Mouse (Mus musculus): Measurements from ENCODE around the gene Amotl2.

The Amotl2 gene

GRCm38 (mm10) chr9:102716481-102717163 lies at the start of gene Amotl2:
Gene Amotl2, plus strand, starts transcription at chr9:102716672.
- DNase-seq (ENCODE audit: low spot score in 2 of 2): no peak

GRCm38 (mm10) chr9:102668115-102668514 lies 48.4 kb upstream of the Amotl2 start:
- no peak for DNase-seq (ENCODE audit: low spot score in 2 of 2)

GRCm38 (mm10) chr9:102668906-102669305 lies 47.6 kb upstream of the Amotl2 start:
- DNase-seq (ENCODE audit: low spot score in 2 of 2): no peak

- DNase-seq (ENCODE audit: low spot score in 2 of 2): no peak
Observed at GRCm38 (mm10) chr9:102673381-102673780, 43.1 kb upstream of the Amotl2 start.

DNA sequence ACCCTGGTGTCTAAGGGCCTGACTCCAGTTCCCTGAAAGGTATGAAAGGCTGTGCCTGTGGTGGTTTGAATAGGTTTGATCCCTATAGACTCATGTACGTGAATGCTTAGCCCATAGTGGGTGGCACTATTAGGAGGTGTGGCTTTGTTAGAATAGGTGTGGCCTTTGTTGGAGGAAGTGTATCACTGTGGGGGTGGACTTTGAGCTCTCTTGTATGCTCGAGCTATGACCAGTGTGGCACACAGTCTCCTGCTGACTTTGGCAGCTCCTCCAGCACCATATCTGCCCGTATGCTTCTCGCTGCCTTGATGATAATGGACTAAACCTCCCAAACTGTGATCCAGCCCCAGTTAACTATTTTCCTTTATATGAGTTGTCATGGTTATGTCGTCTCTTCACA lies 40.5 kb upstream of the Amotl2 start:
- no peak for DNase-seq (ENCODE audit: low spot score in 2 of 2)

GRCm38 (mm10) chr9:102681470-102681869 lies 35.0 kb upstream of the Amotl2 start:
- DNase-seq (ENCODE audit: low spot score in 2 of 2): no peak

GRCm38 (mm10) chr9:102687943-102688342 lies 28.5 kb upstream of the Amotl2 start:
- no peak for DNase-seq (ENCODE audit: low spot score in 2 of 2)

- no peak for DNase-seq (ENCODE audit: low spot score in 2 of 2)
Observed at GRCm38 (mm10) chr9:102689406-102689939, 27.0 kb upstream of the Amotl2 start.

DNA sequence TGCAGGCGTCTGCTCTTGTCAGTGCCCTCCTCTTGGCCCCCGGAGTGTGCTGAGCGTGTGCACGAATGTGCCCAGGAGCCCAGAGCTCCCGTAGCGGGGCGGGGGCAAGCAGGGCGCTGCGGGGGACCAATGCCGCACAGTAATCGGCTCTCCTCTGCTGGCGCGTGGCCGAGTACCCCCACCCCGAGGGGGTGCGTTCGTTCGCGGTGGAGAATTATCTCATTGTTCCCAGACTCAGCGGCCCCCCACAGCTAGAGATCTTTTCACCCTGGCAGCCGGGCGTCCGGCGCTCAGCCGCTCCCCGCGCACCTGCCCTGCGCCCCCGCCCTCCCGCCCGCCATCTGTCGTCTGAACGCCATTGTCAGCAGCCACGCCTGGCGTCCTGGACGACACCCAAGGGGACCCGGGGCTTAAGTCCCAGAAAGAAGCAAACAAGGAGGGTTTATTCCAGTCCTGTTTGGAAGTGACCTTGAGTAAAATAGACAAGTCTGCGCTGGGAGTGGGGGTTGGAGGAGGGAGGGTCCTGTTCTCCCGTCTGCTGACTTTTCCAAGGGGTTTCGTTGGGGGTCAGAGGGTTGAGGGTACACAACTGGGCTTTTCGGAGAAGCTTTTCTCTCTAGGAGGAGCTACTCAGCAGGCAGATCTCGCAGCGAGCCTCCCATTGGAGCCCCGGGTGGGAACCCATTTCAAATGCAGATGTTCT lies 26.4 kb upstream of the Amotl2 start:
- DNase-seq (ENCODE audit: low spot score in 2 of 2): peak in 1 of 2 experiments; percentile 28

- no peak for DNase-seq (ENCODE audit: low spot score in 2 of 2)
Observed at GRCm38 (mm10) chr9:102690891-102691290, 25.6 kb upstream of the Amotl2 start.

DNA sequence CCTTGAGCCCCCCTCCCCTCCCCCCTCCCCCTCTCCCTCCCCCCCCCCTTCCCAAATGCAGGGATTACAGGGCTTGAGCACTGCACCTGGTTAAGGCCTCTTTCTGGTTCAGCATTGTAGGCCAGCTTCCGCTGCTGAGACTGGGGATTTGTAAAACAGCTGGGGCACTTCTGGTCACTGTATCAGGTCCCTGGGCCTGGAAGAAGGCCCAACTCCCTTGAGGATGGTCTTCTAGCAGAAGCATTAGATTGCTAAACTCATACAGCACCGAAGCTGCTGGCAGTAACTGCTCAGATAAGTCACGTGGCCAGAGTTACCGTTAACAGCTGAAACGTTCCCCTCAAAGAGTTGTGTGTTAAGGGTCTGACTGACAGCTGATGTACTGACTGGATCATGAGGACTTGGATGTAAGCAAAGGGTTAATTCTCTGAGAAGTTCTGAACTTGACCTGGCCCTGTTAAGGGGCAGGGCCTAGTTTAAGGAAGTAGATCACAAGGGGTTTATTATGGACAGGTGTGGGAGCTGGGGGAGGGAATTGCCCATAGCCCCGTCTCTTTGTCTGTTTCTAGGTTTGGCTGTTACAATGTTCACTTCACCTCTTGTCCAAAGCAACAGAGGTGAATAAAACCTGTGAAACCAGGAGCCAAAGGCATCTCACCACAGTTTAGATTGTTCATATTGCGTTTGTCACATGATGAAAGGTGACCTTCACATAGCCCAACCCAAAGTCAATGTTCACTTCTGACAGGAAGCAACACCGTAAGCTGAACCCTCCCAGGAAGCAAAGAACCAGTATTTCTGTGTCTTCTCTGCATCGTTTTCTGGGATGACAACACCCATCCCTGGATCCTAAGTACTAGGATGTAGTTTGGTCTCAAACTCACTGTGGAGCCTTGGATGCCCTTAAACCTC lies 23.7 kb upstream of the Amotl2 start:
- no peak for DNase-seq (ENCODE audit: low spot score in 2 of 2)

GRCm38 (mm10) chr9:102701042-102701441 lies 15.4 kb upstream of the Amotl2 start:
- no peak for DNase-seq (ENCODE audit: low spot score in 2 of 2)

GRCm38 (mm10) chr9:102709504-102710135 lies 6.9 kb upstream of the Amotl2 start:
- no peak for DNase-seq (ENCODE audit: low spot score in 2 of 2)

DNA sequence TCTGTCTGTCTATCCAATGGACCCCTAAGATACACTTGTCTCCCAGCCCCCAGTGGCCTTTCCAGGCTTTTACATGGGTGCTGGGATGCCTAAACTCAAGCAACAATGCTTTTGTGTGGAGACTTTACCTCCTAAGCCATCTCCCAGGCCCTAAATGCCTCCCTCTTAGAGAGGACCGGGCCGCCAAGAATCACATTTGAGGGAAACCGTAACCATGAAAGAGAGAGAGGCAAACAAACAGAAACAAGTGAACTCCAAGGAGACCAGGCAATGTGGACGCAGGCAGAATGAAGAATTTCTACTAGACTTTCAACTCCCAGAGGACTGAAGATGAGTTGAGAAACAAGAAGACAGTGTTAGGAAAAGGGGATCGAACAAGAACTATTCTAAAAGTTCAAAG lies 6.0 kb upstream of the Amotl2 start:
- no peak for DNase-seq (ENCODE audit: low spot score in 2 of 2)

GRCm38 (mm10) chr9:102713797-102714196 lies 2.7 kb upstream of the Amotl2 start:
- DNase-seq (ENCODE audit: low spot score in 2 of 2): no peak

DNA sequence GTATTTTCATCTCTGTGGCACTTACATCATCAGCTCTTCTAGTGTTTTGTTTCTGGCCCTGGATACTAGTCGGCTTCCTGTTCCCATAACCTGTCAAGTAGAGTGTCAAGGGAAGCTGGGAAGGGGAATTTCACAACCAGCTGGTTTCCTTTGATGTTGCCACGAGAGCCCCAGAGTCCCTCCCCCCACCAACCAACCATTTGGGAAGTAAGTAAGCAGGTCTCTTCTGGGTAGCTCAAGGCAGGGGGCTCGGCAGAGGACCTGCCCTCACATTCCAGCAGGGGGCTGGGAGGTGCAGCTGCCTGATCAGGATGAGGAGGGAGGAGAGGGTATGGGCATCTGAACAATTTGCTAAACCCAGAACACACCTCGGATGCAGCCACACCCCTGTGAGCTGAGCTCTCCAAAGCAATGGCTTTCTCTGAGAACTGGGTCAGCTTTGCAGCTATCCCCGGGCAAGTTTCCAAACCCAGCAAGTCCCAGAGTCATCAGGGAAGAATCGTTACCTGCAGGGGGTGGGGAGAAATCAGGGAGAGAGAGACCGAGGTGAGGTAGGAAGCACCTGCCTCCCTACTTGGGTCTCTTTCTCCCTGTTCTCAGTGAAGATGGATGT lies 1.5 kb upstream of the Amotl2 start:
- DNase-seq (ENCODE audit: low spot score in 2 of 2): no peak

DNA sequence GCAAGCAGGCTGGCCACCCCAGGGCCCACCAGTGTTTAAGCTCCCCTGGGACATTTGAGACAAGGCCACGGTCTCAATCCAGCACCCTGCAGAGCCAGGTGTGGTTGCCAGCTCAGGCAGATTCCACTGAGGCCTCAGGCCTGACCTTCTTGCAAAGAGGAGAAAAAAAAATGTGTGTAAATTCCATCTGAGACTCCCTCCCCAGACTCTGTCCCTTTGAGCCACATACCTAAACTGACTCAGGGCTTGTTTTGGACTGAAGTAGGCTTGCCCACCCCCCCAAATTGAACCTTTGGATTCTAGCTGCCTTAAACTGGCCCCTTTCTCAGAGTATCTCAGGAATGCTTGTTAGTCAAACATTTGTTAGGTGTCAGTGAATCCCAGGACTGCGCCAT lies 969 bp upstream of the Amotl2 start:
- no peak for DNase-seq (ENCODE audit: low spot score in 2 of 2)

DNA sequence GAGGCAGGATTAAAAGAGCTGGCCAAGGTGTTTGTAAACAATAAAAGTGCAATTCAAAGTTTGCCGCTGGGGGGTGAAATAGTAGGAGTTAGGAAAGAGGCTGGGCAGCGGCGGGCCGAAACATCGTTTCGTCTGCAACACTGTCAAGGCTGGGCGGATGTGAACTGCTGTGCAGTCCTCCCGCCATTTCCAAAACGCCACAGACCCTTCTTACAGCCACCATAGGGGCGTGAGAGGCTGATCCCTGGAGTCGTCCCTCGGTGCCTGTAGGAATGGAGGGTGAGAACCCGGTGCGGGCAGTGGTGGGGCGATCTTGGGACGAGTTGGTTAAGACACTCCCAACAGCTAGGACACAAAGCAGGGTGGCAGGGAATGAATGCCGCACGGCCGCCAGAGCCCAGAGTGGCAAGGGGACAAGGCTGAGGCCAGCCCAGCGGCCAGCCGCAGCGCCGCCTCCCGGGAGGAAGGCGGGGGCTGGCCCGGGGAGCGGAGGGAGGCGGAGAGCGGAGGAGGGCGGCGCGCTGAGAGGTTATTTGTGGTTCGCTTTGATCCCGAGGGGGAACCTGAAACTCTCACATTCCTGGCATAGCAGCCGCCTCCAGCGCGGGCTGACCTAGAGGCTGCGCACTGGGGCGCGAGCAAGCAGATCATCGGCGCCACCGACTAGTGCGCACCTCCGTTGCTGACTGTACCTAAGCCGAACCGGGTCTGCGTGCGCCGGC lies 853 bp downstream of the Amotl2 start:
- DNase-seq (ENCODE audit: low spot score in 2 of 2): peak; percentile 73 to 76

DNA sequence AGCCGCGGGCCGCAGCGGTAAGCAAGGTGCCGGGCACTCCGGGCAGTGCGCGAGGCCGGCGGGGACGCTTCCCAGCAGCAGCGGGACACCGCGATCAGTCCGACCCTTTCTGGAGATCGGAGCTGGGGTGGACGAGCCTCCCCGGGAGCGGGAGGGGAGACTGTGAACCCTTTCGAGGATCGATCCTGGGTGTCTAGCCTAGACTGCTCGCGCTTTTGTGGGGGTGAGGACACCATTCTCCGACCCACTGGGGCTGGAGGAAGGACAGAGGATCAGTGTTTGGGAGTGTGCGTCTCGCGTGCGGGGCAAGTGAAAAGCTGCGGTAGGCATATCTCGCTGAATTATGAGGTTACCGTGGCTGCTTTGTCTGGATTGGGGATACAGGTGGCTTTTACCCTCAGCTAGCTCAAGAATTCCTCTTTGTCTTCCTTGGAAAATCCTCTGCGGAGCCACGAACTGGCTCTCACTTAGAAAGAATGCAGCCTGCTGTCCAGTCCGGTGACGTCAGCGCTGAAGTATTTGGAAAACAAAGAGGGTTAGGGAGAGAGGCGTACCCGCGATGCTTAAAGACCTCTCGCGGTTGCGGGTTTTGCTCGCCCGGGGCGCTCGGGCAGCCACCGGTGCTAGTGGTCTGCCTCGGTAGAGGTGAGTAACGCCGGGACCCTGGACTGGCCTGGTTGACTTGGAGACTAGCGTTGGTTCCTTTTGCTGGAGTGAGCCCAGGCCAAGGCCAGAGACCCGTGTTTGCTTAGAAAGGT lies 1.6 kb downstream of the Amotl2 start:
- DNase-seq (ENCODE audit: low spot score in 2 of 2): peak; percentile 44

GRCm38 (mm10) chr9:102718676-102719075 lies 2.2 kb downstream of the Amotl2 start:
- DNase-seq (ENCODE audit: low spot score in 2 of 2): peak in 1 of 2 experiments; percentile 16
